Mouse (Mus musculus) monocyte, adult 2 months (primary cell): ENCODE measurements around the gene Pgm1.

Experiments
- DNase-seq, 2 experiments: peaks; one replicate each; pipeline ENCODE4 v3.0.0; 2022; ENCODE audit warnings: low spot score in 2 of 2, low read depth in 1 of 2

Pgm1 gene

GRCm38 (mm10) chr4:99955396-99955795 is 26.2 kb downstream of the Pgm1 start:
- no peak for DNase-seq

DNA sequence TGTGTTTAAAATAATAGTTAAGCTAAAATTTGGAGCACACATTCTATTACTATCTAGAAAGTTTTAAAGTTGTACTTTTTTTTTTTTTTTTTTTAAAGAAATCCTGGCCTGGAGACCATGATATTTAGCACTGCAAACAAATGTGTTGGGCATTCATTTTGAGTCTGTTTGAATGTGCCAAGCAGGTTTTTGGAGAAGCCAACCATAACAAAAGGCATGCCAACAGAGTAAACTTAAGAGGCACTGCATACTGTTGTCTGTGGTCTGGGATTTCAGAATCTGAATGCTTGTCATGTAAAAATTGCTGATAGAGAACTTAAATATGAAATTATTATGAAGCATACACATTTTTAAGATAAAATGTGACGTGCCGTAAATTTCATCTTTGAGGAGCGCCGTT is 28.0 kb downstream of the Pgm1 start:
- DNase-seq: no peak

GRCm38 (mm10) chr4:99958084-99958815 is 29.0 kb downstream of the Pgm1 start:
- DNase-seq: no peak

DNA sequence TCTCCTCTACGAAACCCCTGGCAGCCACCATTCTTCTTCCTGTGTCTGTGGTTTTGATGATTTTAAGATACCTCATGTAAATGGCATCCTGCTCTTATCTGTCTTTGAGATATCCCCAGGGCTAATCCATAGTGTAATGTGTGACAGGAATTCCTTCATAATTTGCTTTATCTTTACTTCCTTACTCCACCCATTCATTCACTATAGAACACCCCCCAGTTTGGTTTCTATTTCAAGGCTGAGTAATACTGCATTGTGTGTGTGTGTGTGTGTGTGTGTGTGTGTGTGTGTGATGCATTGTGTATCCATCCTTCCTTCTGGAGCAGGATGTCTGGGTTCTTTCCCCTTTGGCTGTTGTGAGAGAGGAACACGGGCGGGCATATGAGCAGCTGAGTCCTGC is 30.1 kb downstream of the Pgm1 start:
- no peak for DNase-seq

GRCm38 (mm10) chr4:99966555-99966954 is 37.3 kb downstream of the Pgm1 start:
- DNase-seq: no peak

- no peak for DNase-seq
Observed at GRCm38 (mm10) chr4:99969328-99969727, 40.1 kb downstream of the Pgm1 start.

GRCm38 (mm10) chr4:99970097-99970496 is 40.9 kb downstream of the Pgm1 start:
- DNase-seq: no peak

DNA sequence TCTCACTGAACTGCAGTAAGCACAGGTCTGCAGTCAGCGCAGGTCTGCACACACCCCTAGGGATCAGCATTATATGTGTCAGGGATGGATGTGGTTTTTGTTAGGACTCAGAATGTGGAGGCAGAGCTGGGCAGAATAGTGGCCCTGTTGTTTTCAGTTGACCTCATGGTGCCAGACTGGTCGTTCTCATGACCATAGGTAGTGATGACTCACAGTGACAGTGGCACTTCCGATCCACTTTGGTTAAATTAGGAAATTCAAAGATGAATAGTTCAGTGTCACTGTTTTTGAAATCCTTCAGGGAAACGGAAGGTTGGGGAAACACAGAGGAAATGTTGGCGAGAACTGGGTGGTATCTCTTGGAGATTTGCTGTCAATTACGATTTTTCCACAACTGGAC is 43.7 kb downstream of the Pgm1 start:
- DNase-seq: no peak

GRCm38 (mm10) chr4:99973931-99974330 is 44.7 kb downstream of the Pgm1 start:
- DNase-seq: no peak

- DNase-seq: no peak
Observed at GRCm38 (mm10) chr4:99974375-99974774, 45.2 kb downstream of the Pgm1 start.

- no peak for DNase-seq
Observed at GRCm38 (mm10) chr4:99979326-99979725, 50.1 kb downstream of the Pgm1 start.

GRCm38 (mm10) chr4:99981216-99981615 is 52.0 kb downstream of the Pgm1 start:
- no peak for DNase-seq

GRCm38 (mm10) chr4:99983652-99984368 is 54.6 kb downstream of the Pgm1 start:
- DNase-seq: no peak

DNA sequence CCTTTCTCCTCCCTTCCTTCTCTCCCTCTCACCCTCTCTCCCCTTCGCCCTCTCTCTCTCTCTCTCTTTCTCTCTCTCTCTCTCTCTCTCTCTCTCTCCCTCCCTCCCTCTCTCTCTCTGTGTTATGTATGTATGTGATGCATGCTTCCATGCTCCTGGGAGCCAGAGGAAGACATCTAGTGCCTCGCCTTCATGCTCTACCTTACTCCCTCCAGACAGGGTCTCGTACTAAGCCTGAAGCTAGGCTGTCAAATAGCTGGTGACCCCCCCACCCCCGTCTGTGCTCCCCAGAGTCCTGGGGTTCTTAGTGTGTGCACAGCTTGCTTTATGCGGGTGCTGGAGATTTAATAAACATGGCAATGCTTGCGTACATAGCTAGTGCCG is 55.1 kb downstream of the Pgm1 start:
- DNase-seq: no peak

DNA sequence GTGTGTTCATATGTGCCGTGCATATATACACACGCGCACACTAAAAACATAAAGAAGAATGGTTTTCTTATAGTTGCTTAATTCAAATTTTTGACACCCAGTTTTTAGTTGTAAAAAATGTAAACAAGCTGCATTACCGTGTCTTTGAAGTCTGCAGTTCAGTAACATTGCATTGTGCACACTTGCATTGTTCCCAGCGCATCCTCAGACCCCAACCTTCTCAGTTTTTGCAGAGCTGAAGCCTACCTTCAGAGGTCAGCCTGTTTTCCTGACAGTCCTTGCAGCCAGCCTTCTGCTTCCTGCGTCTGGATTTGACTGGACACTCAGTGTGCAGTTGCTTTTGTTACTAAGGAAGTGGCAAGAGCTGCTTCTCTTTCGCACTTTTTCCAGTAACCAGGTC is 55.9 kb downstream of the Pgm1 start:
- DNase-seq: no peak

DNA sequence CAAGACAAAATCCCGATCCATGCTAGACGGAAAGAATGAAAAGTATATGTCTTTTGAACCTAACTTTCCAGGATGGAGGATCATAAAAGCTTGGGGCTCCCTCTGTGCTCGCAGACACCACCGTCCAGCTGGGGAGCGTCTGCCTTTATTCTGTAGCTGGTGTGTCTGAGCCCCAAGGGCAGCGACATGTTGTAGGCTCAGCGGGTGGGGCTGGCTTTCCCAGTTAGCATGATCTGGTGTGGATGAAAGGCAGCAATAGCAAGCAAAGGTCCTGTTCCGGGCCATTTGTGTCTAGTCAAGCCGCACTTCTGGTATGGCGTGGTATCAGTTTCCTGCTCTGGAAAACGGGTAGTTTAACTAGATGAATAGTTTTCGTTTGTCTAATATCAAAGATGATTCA is 56.4 kb downstream of the Pgm1 start:
- DNase-seq: no peak

- DNase-seq: no peak
Observed at GRCm38 (mm10) chr4:99986609-99987008, 57.4 kb downstream of the Pgm1 start.

DNA sequence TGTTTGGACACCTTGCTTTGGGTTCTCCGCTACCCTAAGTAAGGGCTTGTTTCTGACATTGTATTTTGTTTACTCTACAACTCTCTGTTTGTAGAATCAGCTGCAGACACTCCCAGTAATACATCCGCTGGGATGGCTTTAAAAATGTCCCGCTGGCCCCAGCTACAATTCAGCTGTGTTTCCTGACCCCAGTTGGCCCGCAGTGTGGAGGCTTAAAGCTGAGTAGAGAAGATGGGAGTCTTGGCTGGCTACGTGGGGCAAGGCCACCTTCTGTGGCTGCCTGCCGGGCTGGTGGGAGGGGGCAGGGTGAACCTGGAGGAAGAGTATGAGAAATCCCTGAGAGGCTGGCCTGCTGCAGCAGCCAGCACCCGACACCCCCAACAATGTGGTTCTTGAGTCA is 59.6 kb downstream of the Pgm1 start:
- no peak for DNase-seq

DNA sequence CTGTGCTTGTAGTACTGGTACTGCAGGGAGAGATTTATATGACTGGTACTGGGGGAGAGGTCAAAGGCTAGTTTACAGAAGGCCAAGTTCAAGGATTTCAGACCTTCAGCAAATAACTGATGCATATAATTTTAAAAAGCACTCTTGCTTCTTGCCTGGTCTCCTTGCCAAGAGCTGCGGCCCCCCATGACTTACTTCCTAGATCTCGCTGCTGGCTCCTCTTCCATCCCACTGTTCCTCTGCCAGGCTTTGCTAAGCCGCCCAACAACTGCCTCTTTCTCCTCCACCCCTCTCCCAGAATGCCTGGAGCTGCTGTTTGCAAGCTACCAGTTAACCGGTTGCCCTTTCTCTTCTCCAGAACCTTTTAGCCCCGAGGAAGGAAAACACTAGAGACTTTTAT is 71.8 kb downstream of the Pgm1 start:
- no peak for DNase-seq

- no peak for DNase-seq
Observed at GRCm38 (mm10) chr4:100001806-100002205, 72.6 kb downstream of the Pgm1 start.

DNA sequence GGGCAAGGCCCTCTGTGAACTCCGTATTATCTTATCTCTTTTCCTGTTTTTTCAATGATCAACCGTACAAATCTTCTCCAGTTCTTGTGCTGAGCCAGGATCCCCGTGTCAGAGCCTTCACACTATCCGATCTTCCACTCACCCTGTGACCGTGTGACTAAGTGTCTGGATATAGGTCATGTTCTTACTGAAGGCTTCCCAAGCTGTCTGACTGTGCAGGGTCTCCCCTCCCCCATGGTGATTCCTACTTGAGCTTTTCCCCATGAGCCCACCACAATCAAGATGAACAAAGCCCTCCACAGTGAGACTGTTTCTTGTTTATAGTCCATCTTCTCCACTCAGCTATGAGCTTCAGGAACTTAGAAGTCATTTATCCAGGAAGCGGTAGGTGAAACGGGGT is 78.5 kb downstream of the Pgm1 start:
- DNase-seq: no peak

DNA sequence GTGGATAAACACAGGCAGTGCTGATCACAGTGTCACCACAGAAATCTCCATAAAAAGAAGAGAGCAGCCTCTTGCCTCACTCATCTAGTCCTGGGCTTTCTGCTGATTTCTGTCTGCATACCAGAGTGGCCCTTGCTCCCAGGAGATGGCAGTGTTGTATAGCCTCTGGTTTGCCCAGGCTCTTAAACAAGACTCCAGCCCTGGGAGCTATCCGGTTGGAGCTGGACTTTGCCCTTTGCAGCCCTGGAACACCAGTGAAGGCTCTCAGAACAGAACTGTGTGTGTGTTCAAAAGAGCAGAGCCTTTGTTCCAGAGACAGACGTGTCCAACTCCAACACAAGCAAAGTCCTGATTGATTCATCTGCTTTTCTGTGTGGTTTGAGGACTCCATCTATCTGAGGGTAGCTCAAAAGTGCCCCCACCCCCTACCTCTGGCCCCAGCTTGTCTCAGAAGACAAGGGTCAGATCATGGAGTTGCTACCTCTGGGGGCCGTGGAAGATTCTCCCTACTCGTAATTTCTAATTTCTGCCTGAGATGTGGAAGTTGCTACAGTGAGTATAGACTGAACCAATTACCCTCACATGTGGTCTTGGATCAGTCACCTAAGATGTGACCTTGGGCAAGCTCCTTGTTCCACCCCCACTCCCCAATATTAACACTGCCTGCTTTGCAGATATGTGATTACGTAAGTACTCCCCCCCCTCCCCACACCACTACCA is 79.3 kb downstream of the Pgm1 start:
- no peak for DNase-seq
